Mouse (Mus musculus): Measurements from ENCODE around the gene Egr2. TPM values are rescaled to one million over a fixed set of nuclear protein-coding genes. Genes with fewer than 3 reads are reported as not detected.

Gene Egr2
- polyA plus RNA-seq, 1 experiment from 2014 or later, result 1.8 TPM

DNA sequence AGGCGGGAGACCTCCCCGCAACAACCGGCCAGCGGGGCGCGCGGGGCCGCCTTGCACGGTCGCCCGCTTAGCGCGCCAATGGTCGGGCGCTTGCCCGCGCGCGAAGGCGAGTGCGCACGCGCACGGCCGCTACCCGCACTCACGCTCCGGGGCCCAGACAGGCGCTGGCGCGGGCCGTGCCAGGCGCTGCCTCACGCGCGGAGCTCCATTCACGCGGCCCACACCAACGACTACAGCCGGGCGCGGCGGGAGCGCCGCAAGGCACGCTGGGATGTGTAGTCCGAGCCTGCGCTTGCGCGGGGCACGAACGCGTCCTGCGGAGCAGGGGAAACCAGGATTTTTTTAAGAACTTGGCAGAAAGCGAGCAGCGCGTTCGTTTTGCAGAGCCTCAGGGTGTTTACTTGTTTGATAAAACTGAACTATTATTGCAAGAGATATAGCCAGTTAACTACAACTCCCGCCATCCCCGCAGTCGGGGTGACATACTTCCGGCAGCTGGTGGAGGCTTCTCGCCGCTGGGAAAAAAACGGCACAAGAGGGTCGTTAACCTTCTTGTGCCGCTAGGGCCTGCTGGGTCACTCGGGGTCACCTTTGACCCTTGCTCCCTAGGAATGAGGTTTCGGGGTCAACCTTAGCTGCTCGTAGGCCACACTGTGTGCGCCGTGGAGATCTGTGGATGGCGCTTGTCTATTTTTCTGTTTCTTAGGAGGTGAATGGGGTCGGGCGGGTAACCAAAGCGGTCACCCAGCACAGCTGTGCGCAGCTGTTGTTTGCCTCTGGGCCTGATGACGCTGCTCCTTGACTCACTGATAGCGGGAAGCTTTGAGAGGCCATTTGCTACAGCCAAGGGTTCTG lies 13.8 kb downstream of the Egr2 start, which contains the start of gene Ado:
TSS of gene Ado (minus strand) at position 79 of the 855 bp plus-strand sequence.
- WGBS, result under 1% methylated on average over 79 of the region's 79 CpGs
- Histone ChIP-seq H3K9ac (peak within 1 kb of the TSS; percentile 85), H3K27ac (peak within 1 kb of the TSS; percentile 97), H3K9me3 (ENCODE audit: control insufficient read depth, low read length) (no peaks in the 10 kb centered on the region), H3K4me2 (replicated peaks) (peak within 1 kb of the TSS; percentile 98), H3K4me3 (replicated peaks; ENCODE audit: low read length) (peak within 1 kb of the TSS; percentile 87), H3K27me3 (ENCODE audit: control insufficient read depth, insufficient read depth, low read length) (peaks cover 5% of the 10 kb centered on the region; the same call in 1 of the 2 replicates), H3K36me3 (replicated peaks; ENCODE audit: control insufficient read depth, insufficient read depth) (0 out of 2 replicates have a peak, but pooled peaks cover 3% of the 10 kb centered on the region), H3K4me1 (replicated peaks; ENCODE audit: control insufficient read depth, insufficient read depth, low read length) (peaks cover 26% of the 10 kb centered on the region)
- DNase-seq (ENCODE audit: low spot score) (peak; percentile 96), ATAC-seq (ENCODE audit: low FRiP score) (peak; percentile 99)

DNA sequence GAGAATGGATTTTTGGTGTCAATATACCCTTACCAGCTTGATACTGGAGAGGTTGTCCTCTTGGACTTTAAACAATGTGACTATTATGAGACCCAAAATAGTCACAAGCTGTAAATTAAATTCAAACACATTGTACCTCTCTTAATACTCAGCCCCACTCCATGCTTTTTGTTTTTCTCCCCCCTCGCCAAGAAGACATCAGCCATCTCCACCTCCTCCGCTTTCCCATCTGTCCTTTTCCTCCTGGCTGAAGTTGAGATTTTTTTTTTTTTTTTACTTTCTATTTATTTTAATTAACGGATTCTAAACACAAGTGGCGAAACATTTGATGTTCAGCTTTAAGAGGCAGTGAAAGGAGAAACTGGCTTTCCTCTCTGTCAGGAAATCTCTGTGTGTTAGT lies 22.8 kb downstream of the Egr2 start:
- H3K36me3 ChIP-seq (replicated peaks; ENCODE audit: control insufficient read depth, insufficient read depth), result no peaks in the 10 kb centered on the region
- no peak for ATAC-seq (ENCODE audit: low FRiP score)
- 0 out of 2 replicates have a peak, but pooled peaks cover 3% of the 10 kb centered on the region for H3K9me3 ChIP-seq (ENCODE audit: control insufficient read depth, low read length)
- no peak overlapping the region for H3K4me2 ChIP-seq (replicated peaks)
- peaks cover 30% of the 10 kb centered on the region for H3K27me3 ChIP-seq (ENCODE audit: control insufficient read depth, insufficient read depth, low read length)
- no peak for DNase-seq (ENCODE audit: low spot score)
- H3K4me1 ChIP-seq (replicated peaks; ENCODE audit: control insufficient read depth, insufficient read depth, low read length), result peaks cover 12% of the 10 kb centered on the region; the same call in 1 of the 2 replicates
- no peak overlapping the region for H3K27ac ChIP-seq
- 88% methylated on average over 4 of the region's 4 CpGs for whole genome bisulfite sequencing
- no peak overlapping the region for H3K4me3 ChIP-seq (replicated peaks; ENCODE audit: low read length)
- no peak overlapping the region for H3K9ac ChIP-seq

DNA sequence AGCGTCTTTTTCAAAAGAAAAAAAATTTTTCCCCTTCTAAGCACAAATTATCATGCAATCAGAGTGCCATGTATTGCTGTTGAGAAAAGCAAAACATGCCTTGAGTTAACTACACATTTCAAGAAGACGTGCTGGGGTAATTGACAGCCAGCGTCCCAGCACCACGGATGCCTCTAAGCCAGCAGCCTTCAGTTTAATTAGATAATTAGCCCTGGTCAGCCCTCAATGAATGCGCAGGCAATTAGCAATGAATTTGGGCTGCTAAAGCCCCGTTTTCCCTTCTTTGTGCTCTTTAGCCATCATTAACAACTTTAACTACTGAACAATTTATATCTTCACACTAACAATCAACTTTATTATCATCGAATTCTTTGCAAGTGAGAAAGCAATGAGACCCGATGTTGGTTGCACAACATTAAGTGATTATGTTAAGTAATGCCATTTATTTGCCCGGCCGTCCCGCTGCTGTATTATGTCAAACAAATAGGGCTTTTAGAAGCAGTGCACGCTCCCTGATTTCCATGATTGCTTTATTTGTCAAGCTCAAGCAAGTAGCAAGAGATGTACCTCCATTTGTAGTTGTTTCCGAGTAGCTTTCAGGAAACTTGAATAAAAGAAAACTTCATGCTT lies 24.6 kb downstream of the Egr2 start:
- 0 out of 2 replicates have a peak, but pooled peaks cover 3% of the 10 kb centered on the region for H3K9me3 ChIP-seq (ENCODE audit: control insufficient read depth, low read length)
- H3K27me3 ChIP-seq (ENCODE audit: control insufficient read depth, insufficient read depth, low read length), result peaks cover 29% of the 10 kb centered on the region
- ATAC-seq (ENCODE audit: low FRiP score) (no peak), DNase-seq (ENCODE audit: low spot score) (no peak)
- WGBS, result 29% methylated on average over 13 of the region's 13 CpGs
- peaks cover 12% of the 10 kb centered on the region; the same call in 1 of the 2 replicates for H3K4me1 ChIP-seq (replicated peaks; ENCODE audit: control insufficient read depth, insufficient read depth, low read length)
- no peak overlapping the region for H3K9ac ChIP-seq
- no peaks in the 10 kb centered on the region for H3K36me3 ChIP-seq (replicated peaks; ENCODE audit: control insufficient read depth, insufficient read depth)
- H3K4me2 ChIP-seq (replicated peaks), result no peak overlapping the region
- H3K4me3 ChIP-seq (replicated peaks; ENCODE audit: low read length), result no peak overlapping the region
- no peak overlapping the region for H3K27ac ChIP-seq

DNA sequence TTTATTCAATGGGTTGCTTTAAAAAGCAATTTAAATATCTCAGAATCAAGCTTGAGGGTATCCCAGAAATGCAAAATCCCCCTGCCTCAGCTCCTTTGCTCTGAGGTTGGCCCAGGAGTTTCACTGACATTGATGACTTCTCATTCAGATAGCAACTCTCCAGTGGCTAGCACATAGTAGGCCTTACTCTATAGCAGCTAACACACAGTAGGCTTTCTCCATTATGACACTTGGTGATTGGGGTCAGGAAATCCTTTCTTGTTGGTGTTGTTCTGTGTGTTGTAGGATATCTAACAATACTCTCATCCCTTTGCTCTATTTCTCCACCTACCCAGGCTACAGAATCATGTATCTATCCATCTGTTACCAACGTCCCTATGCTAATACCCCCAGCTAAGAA lies 25.9 kb downstream of the Egr2 start:
- no peak for DNase-seq (ENCODE audit: low spot score)
- WGBS, result 73% methylated on average over 1 of the region's 1 CpGs
- Histone ChIP-seq H3K4me2 (replicated peaks) (no peak overlapping the region), H3K9ac (no peak overlapping the region), H3K4me1 (replicated peaks; ENCODE audit: control insufficient read depth, insufficient read depth, low read length) (peaks cover 12% of the 10 kb centered on the region; the same call in 1 of the 2 replicates), H3K27ac (no peak overlapping the region), H3K9me3 (ENCODE audit: control insufficient read depth, low read length) (0 out of 2 replicates have a peak, but pooled peaks cover 3% of the 10 kb centered on the region), H3K36me3 (replicated peaks; ENCODE audit: control insufficient read depth, insufficient read depth) (no peaks in the 10 kb centered on the region), H3K4me3 (replicated peaks; ENCODE audit: low read length) (no peak overlapping the region), H3K27me3 (ENCODE audit: control insufficient read depth, insufficient read depth, low read length) (peaks cover 25% of the 10 kb centered on the region; the same call in 1 of the 2 replicates)
- no peak for ATAC-seq (ENCODE audit: low FRiP score)

DNA sequence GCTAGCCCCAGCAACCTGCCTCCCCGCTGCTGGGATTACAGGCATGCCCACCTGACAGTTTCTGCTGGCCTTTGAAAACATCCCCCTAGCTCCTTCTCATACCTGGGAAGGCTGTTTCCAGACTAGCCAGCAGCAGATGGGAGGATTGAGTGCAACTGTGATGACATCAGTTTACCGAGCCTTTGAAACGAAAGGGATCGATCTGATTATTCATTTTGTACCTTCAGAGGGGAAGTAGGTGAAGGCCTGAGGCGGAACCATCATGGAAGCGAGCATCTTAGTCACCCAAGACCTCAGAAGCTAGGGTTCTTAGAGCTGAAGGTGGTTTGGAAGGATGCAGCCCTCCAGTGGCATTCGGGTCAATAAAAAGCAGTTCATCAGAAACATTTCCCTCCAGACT lies 29.2 kb downstream of the Egr2 start:
- no peak overlapping the region for H3K27ac ChIP-seq
- H3K4me2 ChIP-seq (replicated peaks), result no peak overlapping the region
- no peak for DNase-seq (ENCODE audit: low spot score)
- no peak for ATAC-seq (ENCODE audit: low FRiP score)
- H3K4me1 ChIP-seq (replicated peaks; ENCODE audit: control insufficient read depth, insufficient read depth, low read length), result peaks cover 11% of the 10 kb centered on the region; the same call in 1 of the 2 replicates
- H3K4me3 ChIP-seq (replicated peaks; ENCODE audit: low read length), result no peak overlapping the region
- H3K27me3 ChIP-seq (ENCODE audit: control insufficient read depth, insufficient read depth, low read length), result peaks cover 14% of the 10 kb centered on the region; the same call in 1 of the 2 replicates
- 92% methylated on average over 7 of the region's 7 CpGs for WGBS
- H3K9ac ChIP-seq, result no peak overlapping the region
- H3K9me3 ChIP-seq (ENCODE audit: control insufficient read depth, low read length), result no peaks in the 10 kb centered on the region
- H3K36me3 ChIP-seq (replicated peaks; ENCODE audit: control insufficient read depth, insufficient read depth), result no peaks in the 10 kb centered on the region

DNA sequence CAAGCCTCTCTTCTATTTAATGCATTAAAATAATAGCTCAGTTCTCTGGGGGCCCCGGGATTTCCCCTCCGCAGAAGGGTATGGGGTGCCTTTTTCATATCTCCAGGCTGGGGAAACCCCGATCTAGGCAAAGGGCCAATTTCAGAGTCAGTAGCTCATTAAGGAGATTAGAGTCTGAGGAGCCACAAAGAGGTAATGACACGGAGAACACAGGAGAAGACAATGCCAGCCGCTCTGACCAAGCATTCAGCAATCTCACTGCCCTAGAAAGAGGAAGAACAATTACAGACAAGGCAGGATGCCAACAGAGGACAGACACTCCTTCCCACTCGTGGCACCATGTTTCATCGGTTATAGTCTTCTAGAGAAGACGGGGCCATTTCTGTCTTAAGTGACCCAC lies 30.8 kb downstream of the Egr2 start:
- WGBS, result 56% methylated on average over 8 of the region's 8 CpGs
- Histone ChIP-seq H3K9ac (no peak overlapping the region), H3K4me1 (replicated peaks; ENCODE audit: control insufficient read depth, insufficient read depth, low read length) (no peaks in the 10 kb centered on the region), H3K4me3 (replicated peaks; ENCODE audit: low read length) (no peak overlapping the region), H3K27ac (no peak overlapping the region), H3K36me3 (replicated peaks; ENCODE audit: control insufficient read depth, insufficient read depth) (no peaks in the 10 kb centered on the region), H3K27me3 (ENCODE audit: control insufficient read depth, insufficient read depth, low read length) (peaks cover 13% of the 10 kb centered on the region; the same call in 1 of the 2 replicates), H3K9me3 (ENCODE audit: control insufficient read depth, low read length) (no peaks in the 10 kb centered on the region), H3K4me2 (replicated peaks) (no peak overlapping the region)
- DNase-seq (ENCODE audit: low spot score) (no peak), ATAC-seq (ENCODE audit: low FRiP score) (no peak)

GRCm38 (mm10) chr10:67569539-67569938 lies 34.3 kb downstream of the Egr2 start:
- Histone ChIP-seq H3K4me2 (replicated peaks) (no peak overlapping the region), H3K27me3 (ENCODE audit: control insufficient read depth, insufficient read depth, low read length) (peaks cover under 1% of the 10 kb centered on the region; the same call in 1 of the 2 replicates), H3K9ac (no peak overlapping the region), H3K4me3 (replicated peaks; ENCODE audit: low read length) (no peak overlapping the region), H3K36me3 (replicated peaks; ENCODE audit: control insufficient read depth, insufficient read depth) (no peaks in the 10 kb centered on the region), H3K9me3 (ENCODE audit: control insufficient read depth, low read length) (no peaks in the 10 kb centered on the region), H3K4me1 (replicated peaks; ENCODE audit: control insufficient read depth, insufficient read depth, low read length) (no peaks in the 10 kb centered on the region), H3K27ac (no peak overlapping the region)
- no peak for ATAC-seq (ENCODE audit: low FRiP score)
- WGBS, result 90% methylated on average over 7 of the region's 7 CpGs
- DNase-seq (ENCODE audit: low spot score), result no peak

DNA sequence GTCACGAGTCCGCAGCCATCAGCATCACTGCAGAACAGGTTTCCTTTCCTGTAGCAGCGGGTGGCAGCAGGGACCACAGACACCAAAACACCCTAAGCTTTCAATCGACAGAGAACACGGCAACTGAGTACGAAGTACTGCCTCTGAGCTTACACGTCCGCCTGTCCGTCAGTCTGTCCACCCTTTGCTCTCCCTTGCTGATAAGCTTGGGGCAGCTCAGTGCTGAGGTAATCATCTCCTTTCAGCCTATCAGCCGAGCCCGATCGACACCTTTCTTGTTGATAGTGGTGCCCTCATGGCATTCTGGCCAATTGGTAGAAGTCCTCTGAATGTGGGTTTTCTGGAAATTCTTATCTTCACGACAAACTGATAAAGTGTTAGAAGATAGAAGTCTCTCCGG lies 36.2 kb downstream of the Egr2 start:
- no peak overlapping the region for H3K27ac ChIP-seq
- H3K9me3 ChIP-seq (ENCODE audit: control insufficient read depth, low read length), result no peaks in the 10 kb centered on the region
- no peak overlapping the region for H3K9ac ChIP-seq
- H3K36me3 ChIP-seq (replicated peaks; ENCODE audit: control insufficient read depth, insufficient read depth), result no peaks in the 10 kb centered on the region
- DNase-seq (ENCODE audit: low spot score), result no peak
- ATAC-seq (ENCODE audit: low FRiP score), result no peak
- H3K27me3 ChIP-seq (ENCODE audit: control insufficient read depth, insufficient read depth, low read length), result no peaks in the 10 kb centered on the region
- H3K4me2 ChIP-seq (replicated peaks), result no peak overlapping the region
- WGBS, result 93% methylated on average over 14 of the region's 14 CpGs
- no peaks in the 10 kb centered on the region for H3K4me1 ChIP-seq (replicated peaks; ENCODE audit: control insufficient read depth, insufficient read depth, low read length)
- no peak overlapping the region for H3K4me3 ChIP-seq (replicated peaks; ENCODE audit: low read length)

GRCm38 (mm10) chr10:67573310-67573709 lies 38.0 kb downstream of the Egr2 start:
- 52% methylated on average over 8 of the region's 8 CpGs for WGBS
- Histone ChIP-seq H3K4me2 (replicated peaks) (no peak overlapping the region), H3K4me1 (replicated peaks; ENCODE audit: control insufficient read depth, insufficient read depth, low read length) (no peaks in the 10 kb centered on the region), H3K4me3 (replicated peaks; ENCODE audit: low read length) (no peak overlapping the region), H3K27ac (no peak overlapping the region), H3K36me3 (replicated peaks; ENCODE audit: control insufficient read depth, insufficient read depth) (no peaks in the 10 kb centered on the region), H3K9me3 (ENCODE audit: control insufficient read depth, low read length) (no peaks in the 10 kb centered on the region), H3K27me3 (ENCODE audit: control insufficient read depth, insufficient read depth, low read length) (no peaks in the 10 kb centered on the region), H3K9ac (no peak overlapping the region)
- no peak for ATAC-seq (ENCODE audit: low FRiP score)
- no peak for DNase-seq (ENCODE audit: low spot score)
